Mouse (Mus musculus) cerebellum, adult 2 months (tissue): ENCODE data around the gene Abat.

Source experiments
- CTCF ChIP-seq: fragments of 200-500 bp; IDR thresholded peaks from 2 replicates; pipeline ENCODE4 v1.5.1; 2011; ENCODE audit warnings: low read depth, mild to moderate bottlenecking, control low read depth, low read length, moderate library complexity, borderline replicate concordance; ENCODE audit not compliant: insufficient read depth
- POLR2A ChIP-seq: fragments of 200-500 bp; IDR thresholded peaks from 2 replicates; pipeline ENCODE4 v1.6.1; 2011; ENCODE audit warnings: low read length, control low read depth, borderline replicate concordance; ENCODE audit not compliant: insufficient read depth

DNA sequence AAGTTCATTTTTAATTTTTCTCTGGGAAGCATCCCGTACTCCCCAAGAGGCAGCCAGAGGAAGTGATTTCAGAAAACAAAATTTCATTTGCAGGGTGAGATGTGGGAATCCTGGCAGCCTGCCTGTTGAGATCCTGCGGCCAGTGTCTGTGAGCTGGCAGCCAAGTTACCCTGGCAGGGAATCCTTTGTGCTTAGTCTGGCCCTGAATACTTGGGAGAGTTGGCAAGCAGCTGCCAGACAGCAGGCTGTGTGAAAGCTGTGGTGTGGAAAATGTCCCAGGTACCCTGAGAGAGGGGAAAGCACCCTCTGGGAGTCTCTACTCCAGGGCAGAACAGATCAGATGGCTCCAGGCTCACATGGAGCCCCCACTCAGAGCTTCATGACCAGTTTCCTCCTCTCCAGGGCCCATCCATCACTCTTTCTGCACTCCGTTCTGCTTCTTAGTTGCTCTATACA, 27.7 kb downstream of the Abat start:
- TF ChIP-seq CTCF (no peak), POLR2A (no peak)
